Mouse (Mus musculus) lung, postnatal 0 days (tissue): ENCODE measurements around the gene Gipc3. TPM values are rescaled to one million over a fixed set of nuclear protein-coding genes. Genes with fewer than 3 reads are reported as not detected.

Experiments used
- ATAC-seq: fragments of 200-750 bp; cut with Nextera tagmentation; 2 replicates; pipeline ENCODE4 v1.8.0; 2017; ENCODE audit warnings: moderate library complexity
- DNase-seq: peaks from one replicate; pipeline ENCODE4 v3.0.0-alpha.2; 2016; ENCODE audit warnings: low spot score
- H3K27ac ChIP-seq: fragments of 300-500 bp; sonication (generic); 2 replicates; pipeline ENCODE4 v1.5.1; 2014; ENCODE audit warnings: antibody characterized with exemption, mild to moderate bottlenecking, low read length, mixed read lengths
- H3K27me3 ChIP-seq: fragments of 300-500 bp; sonication (generic); replicated peaks from 2 replicates; pipeline ENCODE4 v1.6.1; 2014; ENCODE audit warnings: low read length, mixed read lengths; ENCODE audit not compliant: insufficient read depth
- H3K36me3 ChIP-seq: fragments of 300-500 bp; sonication (generic); 2 replicates; pipeline ENCODE4 v1.6.1; 2014; ENCODE audit warnings: low read length, mixed read lengths; ENCODE audit not compliant: insufficient read depth
- H3K4me1 ChIP-seq: fragments of 300-500 bp; sonication (generic); 2 replicates; pipeline ENCODE4 v1.6.1; 2014; ENCODE audit warnings: antibody characterized with exemption, low read depth, low read length, mixed read lengths; ENCODE audit not compliant: insufficient read depth
- H3K4me2 ChIP-seq: fragments of 300-500 bp; sonication (generic); replicated peaks from 2 replicates; pipeline ENCODE4 v1.6.1; 2014; ENCODE audit warnings: low read depth, mild to moderate bottlenecking, low read length, moderate library complexity, mixed read lengths
- H3K4me3 ChIP-seq: fragments of 300-500 bp; sonication (generic); 2 replicates; pipeline ENCODE4 v1.5.1; 2014; ENCODE audit warnings: low read depth, low read length
- H3K9ac ChIP-seq: fragments of 300-500 bp; sonication (generic); replicated peaks from 2 replicates; pipeline ENCODE4 v1.6.1; 2014; ENCODE audit warnings: low read depth, mild to moderate bottlenecking
- H3K9me3 ChIP-seq: fragments of 300-500 bp; sonication (generic); 2 replicates; pipeline ENCODE4 v1.6.1; 2016; ENCODE audit warnings: low read length, mixed read lengths
- CTCF ChIP-seq: IDR thresholded peaks from 2 replicates; pipeline ENCODE4 v1.5.1; 2016; ENCODE audit warnings: antibody characterized with exemption, mild to moderate bottlenecking
- EP300 ChIP-seq: IDR thresholded peaks from 2 replicates; pipeline ENCODE4 v1.6.1; 2016; ENCODE audit warnings: antibody characterized with exemption, mild to moderate bottlenecking, control low read depth
- WGBS: fragments of 180-500 bp; shearing (Covaris S2); extraction: QIAGEN DNeasy Blood & Tissue Kit; methylation state at CpG from one replicate; pipeline ENCODE4 v1.1.7; 2014; 5-methylcytosine and 5-hydroxymethylcytosine counted together
- polyA plus RNA-seq: library from polyadenylated mRNA; unstranded; fragments of >200 nt; fragmentation: Nextera tagmentation; extraction: Ambion mirVana; gene quantifications from 2 replicates; pipeline ENCODE4 v1.2.1, GENCODE M21; 2015

Gene Gipc3
- polyA plus RNA-seq, 1 experiment from 2014 or later, result 0.33 TPM

DNA sequence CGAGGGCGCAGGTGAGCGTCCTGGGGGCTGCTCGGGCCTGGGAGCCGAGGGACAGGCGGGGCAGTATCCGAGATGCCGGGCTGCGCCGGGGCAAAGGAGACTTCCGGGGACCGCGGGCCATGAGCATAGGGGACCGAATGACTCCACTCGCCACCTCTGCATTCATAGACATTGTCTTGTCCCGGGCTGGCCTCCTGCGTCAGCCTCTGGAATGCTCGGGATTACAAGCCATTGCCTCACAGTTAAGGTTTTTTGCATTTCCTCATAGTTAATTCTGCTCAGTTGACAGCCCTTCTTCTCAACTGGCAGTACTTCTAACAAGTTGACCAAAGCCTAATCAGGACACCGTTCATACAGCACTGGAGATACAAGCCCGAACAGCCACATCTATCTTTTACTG lies 21.6 kb downstream of the Gipc3 start:
- H3K4me3 ChIP-seq, result peak overlapping the region; percentile 96
- H3K27me3 ChIP-seq, result no peaks in the 10 kb centered on the region
- H3K9ac ChIP-seq, result peak overlapping the region; percentile 91
- H3K4me2 ChIP-seq, result peak overlapping the region; percentile 85
- H3K27ac ChIP-seq, result peak overlapping the region; percentile 89
- 3% methylated on average over 18 of the region's 20 CpGs for WGBS
- no peaks in the 10 kb centered on the region for H3K9me3 ChIP-seq
- TF ChIP-seq EP300 (no peak), CTCF (no peak)
- peaks cover 10% of the 10 kb centered on the region for H3K4me1 ChIP-seq
- peaks cover 33% of the 10 kb centered on the region for H3K36me3 ChIP-seq
- peak; percentile 70 for DNase-seq
- no peak for ATAC-seq

- TF ChIP-seq CTCF (peak; percentile 58), EP300 (peak; percentile 87)
- H3K4me2 ChIP-seq, result peak within 1 kb of the TSS; percentile 85
- H3K4me3 ChIP-seq, result peak within 1 kb of the TSS; percentile 96
- H3K27me3 ChIP-seq, result no peaks in the 10 kb centered on the region
- DNase-seq (peak; percentile 100), ATAC-seq (peak; percentile 91)
- peak within 1 kb of the TSS; percentile 91 for H3K9ac ChIP-seq
- H3K36me3 ChIP-seq, result peaks cover 29% of the 10 kb centered on the region
- WGBS, result under 1% methylated on average over 67 of the region's 68 CpGs
- H3K4me1 ChIP-seq, result peaks cover 10% of the 10 kb centered on the region
- peak within 1 kb of the TSS; percentile 89 for H3K27ac ChIP-seq
- H3K9me3 ChIP-seq, result no peaks in the 10 kb centered on the region
Measured at GRCm38 (mm10) chr10:81320550-81321347, 22.3 kb downstream of the Gipc3 start, which contains the start of gene Cactin. Cactin (plus strand) TSS chr10:81321103.

DNA sequence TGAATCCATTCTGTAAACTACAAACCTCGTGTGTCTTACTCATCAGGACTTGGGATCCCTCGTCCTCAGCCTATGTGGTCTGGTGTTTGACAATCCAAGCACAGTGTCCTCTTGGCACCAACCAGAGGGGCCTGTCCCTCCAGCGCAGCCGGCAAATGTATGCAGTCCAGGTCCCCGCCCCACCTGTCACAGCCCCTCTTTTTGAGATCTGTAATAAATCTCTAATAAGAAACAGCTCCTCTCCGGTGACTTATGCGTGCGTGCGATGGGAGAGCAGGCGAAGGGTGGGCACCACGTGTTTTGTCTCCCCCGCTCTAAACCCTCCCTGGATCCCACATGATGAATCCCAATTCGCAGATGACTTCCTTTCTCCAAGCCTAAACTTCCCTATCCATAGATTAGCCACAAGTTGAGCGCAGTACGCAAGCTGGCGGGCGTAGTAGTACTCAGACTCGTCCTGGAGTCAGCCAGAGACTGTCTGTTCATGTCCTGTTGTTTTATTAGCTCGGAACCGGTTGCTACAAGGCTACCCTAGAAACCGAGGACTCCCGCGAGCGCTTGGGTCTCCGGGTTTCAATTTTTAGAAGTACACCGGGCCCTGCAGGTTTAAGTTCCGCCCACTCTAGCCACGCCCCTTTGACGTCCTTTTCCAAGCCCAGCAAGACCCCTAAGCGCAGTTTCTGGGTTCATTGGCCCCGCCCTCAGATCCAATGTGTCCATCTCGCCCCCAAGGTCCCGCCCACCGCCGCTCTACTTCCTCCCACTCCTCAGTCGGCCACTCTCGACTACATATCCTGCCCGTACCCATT lies 23.1 kb downstream of the Gipc3 start:
- no peak for TF ChIP-seq CTCF
- peak; percentile 25; the same call in 1 of the 2 replicates for TF ChIP-seq EP300
- peak overlapping the region; percentile 23; the same call in 1 of the 2 replicates for H3K9ac ChIP-seq
- ATAC-seq, result no peak
- H3K27ac ChIP-seq, result peak overlapping the region; percentile 89
- no peaks in the 10 kb centered on the region for H3K9me3 ChIP-seq
- H3K4me1 ChIP-seq, result peaks cover 10% of the 10 kb centered on the region
- H3K4me2 ChIP-seq, result peak overlapping the region; percentile 67
- H3K36me3 ChIP-seq, result peaks cover 22% of the 10 kb centered on the region
- WGBS, result under 1% methylated on average over 38 of the region's 38 CpGs
- H3K27me3 ChIP-seq, result no peaks in the 10 kb centered on the region
- H3K4me3 ChIP-seq, result peak overlapping the region; percentile 96
- DNase-seq, result peak; percentile 52

DNA sequence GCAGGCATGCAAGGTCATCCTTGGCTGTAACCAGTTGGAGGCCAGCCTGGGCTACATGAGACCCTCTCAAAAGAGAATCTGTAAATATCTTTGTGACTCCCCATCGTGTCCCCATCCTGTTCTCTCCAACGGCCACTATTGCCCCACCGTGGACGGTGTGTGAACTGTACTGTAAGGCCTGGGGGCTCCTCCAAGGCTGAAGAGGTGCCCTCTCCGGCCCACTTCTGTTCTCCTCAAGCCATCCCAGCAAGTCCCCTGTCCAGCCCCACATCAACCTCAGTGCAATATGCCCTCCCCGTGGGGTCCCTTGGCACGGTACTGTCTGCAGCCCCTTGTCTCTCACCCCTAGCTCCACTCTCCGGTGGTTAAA lies 23.8 kb downstream of the Gipc3 start:
- Histone ChIP-seq H3K9me3 (no peaks in the 10 kb centered on the region), H3K9ac (peak overlapping the region; percentile 23), H3K27ac (peak overlapping the region; percentile 89; the same call in 1 of the 2 replicates), H3K27me3 (no peaks in the 10 kb centered on the region), H3K36me3 (peaks cover 18% of the 10 kb centered on the region), H3K4me1 (peaks cover 10% of the 10 kb centered on the region), H3K4me3 (0 out of 2 replicates have a peak overlapping the region, but pooled peaks have one; percentile 96), H3K4me2 (peak overlapping the region; percentile 67)
- TF ChIP-seq EP300 (no peak; the same call in 1 of the 2 replicates), CTCF (peak; percentile 54)
- DNase-seq (no peak), ATAC-seq (no peak)
- 39% methylated on average over 8 of the region's 8 CpGs for WGBS

DNA sequence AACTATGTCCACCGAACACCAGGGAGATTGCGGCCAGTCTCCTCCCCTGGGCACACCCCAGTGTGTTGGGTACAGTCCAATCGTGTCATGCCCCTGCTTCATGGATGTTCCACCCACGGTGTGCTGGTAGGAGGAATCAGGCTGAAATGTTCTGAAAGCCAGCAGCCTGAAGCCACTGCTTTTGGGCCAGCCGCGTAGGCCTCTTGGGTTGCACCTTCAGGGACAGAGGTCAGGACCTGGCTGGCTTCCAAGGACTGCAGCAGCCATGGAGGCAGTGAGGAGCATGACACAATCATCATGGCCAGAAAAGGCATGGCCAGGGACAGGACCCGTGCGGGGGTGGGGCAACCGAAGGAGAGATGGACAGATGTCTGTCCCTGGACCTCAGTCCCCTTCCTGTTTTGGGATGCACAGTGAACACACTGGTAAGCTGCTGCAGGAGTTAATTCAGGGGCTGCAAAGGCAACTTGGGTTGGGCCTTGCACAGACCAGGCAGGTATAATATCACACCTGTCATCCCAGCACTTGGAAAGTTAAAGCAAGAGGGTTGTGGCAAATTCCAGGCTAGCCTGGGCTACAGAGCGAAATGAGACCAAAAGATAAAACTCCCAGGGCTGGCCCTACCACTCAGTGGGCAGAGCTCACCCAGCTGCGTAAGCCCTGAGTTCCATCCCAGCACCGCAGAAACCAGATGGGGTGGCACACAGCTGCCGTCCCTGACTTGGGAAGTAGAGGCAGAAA lies 24.3 kb downstream of the Gipc3 start:
- TF ChIP-seq CTCF, result no peak
- TF ChIP-seq EP300, result no peak
- no peaks in the 10 kb centered on the region for H3K9me3 ChIP-seq
- DNase-seq, result peak; percentile 42
- WGBS, result 80% methylated on average over 13 of the region's 13 CpGs
- no peak overlapping the region for H3K9ac ChIP-seq
- no peak overlapping the region for H3K4me2 ChIP-seq
- H3K27me3 ChIP-seq, result no peaks in the 10 kb centered on the region
- no peak for ATAC-seq
- H3K4me3 ChIP-seq, result no peak overlapping the region
- peaks cover 16% of the 10 kb centered on the region for H3K36me3 ChIP-seq
- H3K4me1 ChIP-seq, result peaks cover 10% of the 10 kb centered on the region
- no peak overlapping the region for H3K27ac ChIP-seq
